Mouse (Mus musculus) heart, postnatal 14 days (tissue): ENCODE measurements around the gene Hpgd. TPM values are rescaled to one million over a fixed set of nuclear protein-coding genes. Genes with fewer than 3 reads are reported as not detected.
A peak's percentile ranks its signal among the peaks of the same experiment; 100 is the strongest.
"Not testable (repeated sequence)": the region's sequence is repeated elsewhere in the genome, so short reads cannot be mapped to it uniquely, and the experiment has no call there.

Experiments used
- DNase-seq, 2 experiments: peaks; one replicate each; pipeline ENCODE4 v3.0.0; 2021 to 2022
- intact Hi-C: fragments of 180-260 bp; cut with DNase I; formaldehyde crosslinking; loops from one replicate; pipeline ENCODE4 v1.15.1; 2025
- long read RNA-seq, 2 experiments: library from polyadenylated mRNA; stranded (forward); transcript quantifications; one replicate each; pipeline ENCODE4 v2.0.0; 2021
- total RNA-seq, 2 experiments: library from RNA; stranded (reverse); gene quantifications; 2 replicates each; pipeline ENCODE4 v1.2.3; 2021

The Hpgd gene
- 1 to 10 TPM; 5.9 to 7.7 TPM for total RNA-seq
- long read RNA-seq, experiment 1, transcript Hpgd-201 (7 exons, 1,683 nt), result major isoform, 5 of 6 reads
- long read RNA-seq, experiment 1, partial matches to known transcripts, result 1 of 6 reads
- long read RNA-seq, experiment 1, other reads (novel, unspliced or antisense), result 0 of 6 reads
- long read RNA-seq, experiment 2, partial matches to known transcripts, result 0 of 4 reads
- long read RNA-seq, experiment 2, other reads (novel, unspliced or antisense), result 0 of 4 reads

GRCm38 (mm10) chr8:56294373-56294877, at the start of gene Hpgd:
Gene Hpgd (plus strand): TSS chr8:56294585.
- intact Hi-C loops, result no loop called here
- peak; percentile 47 to 51 for DNase-seq

GRCm38 (mm10) chr8:56251728-56252127, 42.7 kb upstream of the Hpgd start:
- intact Hi-C loops, DNase-seq: not testable (repeated sequence)

GRCm38 (mm10) chr8:56252314-56252713, 42.1 kb upstream of the Hpgd start:
- intact Hi-C loops, result no loop called here
- DNase-seq, result no peak

- intact Hi-C loops, result no loop called here
- DNase-seq, result no peak
Measured at GRCm38 (mm10) chr8:56261190-56261589, 33.2 kb upstream of the Hpgd start.

GRCm38 (mm10) chr8:56269687-56270663, 24.4 kb upstream of the Hpgd start:
- peak; percentile 12 to 16 for DNase-seq
- intact Hi-C loops, result loop anchor here (10.0 kb wide), 1 partner anchor 215 kb away; no protein-coding TSS in a partner anchor

GRCm38 (mm10) chr8:56272934-56273333, 21.5 kb upstream of the Hpgd start:
- intact Hi-C loops, result loop anchor here (10.0 kb wide), 1 partner anchor 212 kb away; no protein-coding TSS in a partner anchor
- no peak for DNase-seq

GRCm38 (mm10) chr8:56275316-56275715, 19.1 kb upstream of the Hpgd start:
- intact Hi-C loops, result loop anchor here (10.0 kb wide), 1 partner anchor 209 kb away; no protein-coding TSS in a partner anchor
- no peak for DNase-seq

GRCm38 (mm10) chr8:56277810-56278528, 16.4 kb upstream of the Hpgd start:
- intact Hi-C loops, result loop anchor here (10.0 kb wide), 1 partner anchor 207 kb away; no protein-coding TSS in a partner anchor
- peak; percentile 14 for DNase-seq

GRCm38 (mm10) chr8:56278545-56279063, 15.8 kb upstream of the Hpgd start:
- DNase-seq, result no peak
- intact Hi-C loops, result loop anchor here (10.0 kb wide), 1 partner anchor 206 kb away; no protein-coding TSS in a partner anchor

GRCm38 (mm10) chr8:56283936-56284335, 10.4 kb upstream of the Hpgd start:
- intact Hi-C loops, result loop anchor here (10.0 kb wide), 1 partner anchor 219 kb away; no protein-coding TSS in a partner anchor
- DNase-seq, result no peak

GRCm38 (mm10) chr8:56284957-56285356, 9.4 kb upstream of the Hpgd start:
- intact Hi-C loops, result loop anchor here (10.0 kb wide), 1 partner anchor 220 kb away; no protein-coding TSS in a partner anchor
- no peak for DNase-seq

GRCm38 (mm10) chr8:56286717-56287116, 7.7 kb upstream of the Hpgd start:
- no peak for DNase-seq
- intact Hi-C loops, result loop anchor here (10.0 kb wide), 1 partner anchor 222 kb away; no protein-coding TSS in a partner anchor

GRCm38 (mm10) chr8:56287370-56288072, 6.9 kb upstream of the Hpgd start:
- intact Hi-C loops, result loop anchor here (10.0 kb wide), 1 partner anchor 223 kb away; no protein-coding TSS in a partner anchor
- DNase-seq, result no peak

GRCm38 (mm10) chr8:56292318-56292717, 2.1 kb upstream of the Hpgd start:
- DNase-seq, result no peak
- intact Hi-C loops, result no loop called here

GRCm38 (mm10) chr8:56293480-56293879, 905 bp upstream of the Hpgd start:
- intact Hi-C loops, result no loop called here
- peak; percentile 13 to 26 for DNase-seq

- intact Hi-C loops, result no loop called here
- no peak for DNase-seq
Measured at GRCm38 (mm10) chr8:56294886-56295555, 636 bp downstream of the Hpgd start.

- intact Hi-C loops, result no loop called here
- DNase-seq, result no peak
Measured at GRCm38 (mm10) chr8:56299421-56299820, 5.0 kb downstream of the Hpgd start.

GRCm38 (mm10) chr8:56301303-56301702, 6.9 kb downstream of the Hpgd start:
- intact Hi-C loops, DNase-seq: not testable (repeated sequence)

- intact Hi-C loops, result no loop called here
- DNase-seq, result no peak
Measured at GRCm38 (mm10) chr8:56304595-56304994, 10.2 kb downstream of the Hpgd start.
